Mouse (Mus musculus) cerebellum, adult 9-10 months (tissue): ENCODE measurements around the gene Tbkbp1.

Experiments used
- DNase-seq: peaks from one replicate; pipeline ENCODE4 v3.0.0; 2022

Tbkbp1 gene

GRCm38 (mm10) chr11:97152662-97153287 is 1.5 kb upstream of the Tbkbp1 start:
- DNase-seq = peak; percentile 47

GRCm38 (mm10) chr11:97152023-97152426 is 730 bp upstream of the Tbkbp1 start:
- peak; percentile 57 for DNase-seq

- DNase-seq = peak; percentile 88
Measured at GRCm38 (mm10) chr11:97150411-97151330, 624 bp downstream of the Tbkbp1 start.

- DNase-seq = peak; percentile 80
Measured at GRCm38 (mm10) chr11:97149995-97150410, 1.3 kb downstream of the Tbkbp1 start.

- DNase-seq = no peak
Measured at GRCm38 (mm10) chr11:97149026-97149425, 2.3 kb downstream of the Tbkbp1 start.

- DNase-seq = no peak
Measured at GRCm38 (mm10) chr11:97148591-97148990, 2.7 kb downstream of the Tbkbp1 start.

- no peak for DNase-seq
Measured at GRCm38 (mm10) chr11:97147333-97147732, 4.0 kb downstream of the Tbkbp1 start.

GRCm38 (mm10) chr11:97146724-97147123 is 4.6 kb downstream of the Tbkbp1 start:
- peak; percentile 84 for DNase-seq

- no peak for DNase-seq
Measured at GRCm38 (mm10) chr11:97145951-97146350, 5.3 kb downstream of the Tbkbp1 start.

- no peak for DNase-seq
Measured at GRCm38 (mm10) chr11:97145320-97145719, 6.0 kb downstream of the Tbkbp1 start.

- DNase-seq = no peak
Measured at GRCm38 (mm10) chr11:97143196-97143900, 7.9 kb downstream of the Tbkbp1 start.

- DNase-seq = no peak
Measured at GRCm38 (mm10) chr11:97142159-97142608, 9.1 kb downstream of the Tbkbp1 start.

GRCm38 (mm10) chr11:97140811-97141210 is 10.5 kb downstream of the Tbkbp1 start:
- DNase-seq = no peak

- DNase-seq = no peak
Measured at GRCm38 (mm10) chr11:97139256-97139655, 12.0 kb downstream of the Tbkbp1 start.

- DNase-seq = no peak
Measured at GRCm38 (mm10) chr11:97138554-97139226, 12.6 kb downstream of the Tbkbp1 start.

GRCm38 (mm10) chr11:97133270-97133669 is 18.0 kb downstream of the Tbkbp1 start:
- DNase-seq = no peak

- no peak for DNase-seq
Measured at GRCm38 (mm10) chr11:97132185-97132584, 19.1 kb downstream of the Tbkbp1 start.

- no peak for DNase-seq
Measured at GRCm38 (mm10) chr11:97131683-97132082, 19.6 kb downstream of the Tbkbp1 start.

- DNase-seq = no peak
Measured at GRCm38 (mm10) chr11:97130318-97130717, 21.0 kb downstream of the Tbkbp1 start.

GRCm38 (mm10) chr11:97128956-97129355 is 22.3 kb downstream of the Tbkbp1 start:
- no peak for DNase-seq

GRCm38 (mm10) chr11:97127470-97128223 is 23.6 kb downstream of the Tbkbp1 start:
- no peak for DNase-seq
